Mouse (Mus musculus) lung, adult 2 months (tissue): Measurements from ENCODE around the gene Cgas.

Experiments used
- CTCF ChIP-seq: fragments of 200-500 bp; IDR thresholded peaks from 2 replicates; pipeline ENCODE4 v1.5.1; 2011; ENCODE audit warnings: mild to moderate bottlenecking, low read length, control low read depth; ENCODE audit not compliant: insufficient read depth
- POLR2A ChIP-seq: fragments of 200-500 bp; IDR thresholded peaks from 2 replicates; pipeline ENCODE4 v1.6.1; 2011; ENCODE audit warnings: low read depth, mild to moderate bottlenecking, control low read depth, low read length, borderline replicate concordance; ENCODE audit errors: extremely low read depth

- no peak for TF ChIP-seq CTCF
- peak; percentile 25; the same call in 1 of the 2 replicates for TF ChIP-seq POLR2A
Measured at GRCm38 (mm10) chr9:78442579-78443392, at the start of gene Cgas.
